Mouse (Mus musculus): ENCODE measurements around the gene Gjc3.
"Not testable (repeated sequence)": the region's sequence is repeated elsewhere in the genome, so short reads cannot be mapped to it uniquely, and the experiment has no call there.

The Gjc3 gene

GRCm38 (mm10) chr5:137962945-137963344, at the start of gene Gjc3:
Gene Gjc3, minus strand, starts transcription at chr5:137963098.
- DNase-seq: peak; percentile 2

- DNase-seq: no peak
Observed at GRCm38 (mm10) chr5:138012382-138012781, 49.5 kb upstream of the Gjc3 start.

GRCm38 (mm10) chr5:138009437-138009836, 46.5 kb upstream of the Gjc3 start:
- DNase-seq: no peak

- DNase-seq: no peak
Observed at GRCm38 (mm10) chr5:137986351-137986750, 23.5 kb upstream of the Gjc3 start.

- no peak for DNase-seq
Observed at GRCm38 (mm10) chr5:137981300-137981699, 18.4 kb upstream of the Gjc3 start, which contains the start of gene Azgp1. Gene Azgp1, plus strand, starts transcription at chr5:137981520.

GRCm38 (mm10) chr5:137979081-137979480, 16.2 kb upstream of the Gjc3 start:
- DNase-seq: no peak

- no peak for DNase-seq
Observed at GRCm38 (mm10) chr5:137977291-137977690, 14.4 kb upstream of the Gjc3 start.

- no peak for DNase-seq
Observed at GRCm38 (mm10) chr5:137975434-137975833, 12.5 kb upstream of the Gjc3 start.

GRCm38 (mm10) chr5:137974724-137975123, 11.8 kb upstream of the Gjc3 start:
- no peak for DNase-seq

GRCm38 (mm10) chr5:137973738-137974137, 10.8 kb upstream of the Gjc3 start:
- peak; percentile 6 for DNase-seq

GRCm38 (mm10) chr5:137973161-137973560, 10.3 kb upstream of the Gjc3 start:
- DNase-seq: no peak

- no peak for DNase-seq
Observed at GRCm38 (mm10) chr5:137966492-137966891, 3.6 kb upstream of the Gjc3 start.

GRCm38 (mm10) chr5:137956404-137956803, 6.5 kb downstream of the Gjc3 start:
- no peak for DNase-seq

- peak; percentile 2 for DNase-seq
Observed at GRCm38 (mm10) chr5:137951218-137951617, 11.7 kb downstream of the Gjc3 start.

GRCm38 (mm10) chr5:137947303-137947702, 15.6 kb downstream of the Gjc3 start:
- DNase-seq: no peak

GRCm38 (mm10) chr5:137943133-137943532, 19.8 kb downstream of the Gjc3 start:
- DNase-seq: no peak

- no peak for DNase-seq
Observed at GRCm38 (mm10) chr5:137940948-137941347, 21.9 kb downstream of the Gjc3 start.

GRCm38 (mm10) chr5:137937238-137937637, 25.7 kb downstream of the Gjc3 start:
- DNase-seq: no peak

GRCm38 (mm10) chr5:137936486-137936885, 26.4 kb downstream of the Gjc3 start:
- DNase-seq: no peak

- DNase-seq: not testable (repeated sequence)
Observed at GRCm38 (mm10) chr5:137933934-137934333, 29.0 kb downstream of the Gjc3 start.

- no peak for DNase-seq
Observed at GRCm38 (mm10) chr5:137928439-137928838, 34.5 kb downstream of the Gjc3 start.

- DNase-seq: no peak
Observed at GRCm38 (mm10) chr5:137922171-137922570, 40.7 kb downstream of the Gjc3 start.

- no peak for DNase-seq
Observed at GRCm38 (mm10) chr5:137921532-137921931, 41.4 kb downstream of the Gjc3 start, which contains the start of gene Cyp3a13. Gene Cyp3a13, minus strand, starts transcription at chr5:137921619.

GRCm38 (mm10) chr5:137915550-137915949, 47.3 kb downstream of the Gjc3 start:
- no peak for DNase-seq

GRCm38 (mm10) chr5:137914508-137914907, 48.4 kb downstream of the Gjc3 start:
- no peak for DNase-seq

Data from embryo, embryonic 11 days (tissue).